In genomic region chr3:146812041-146812878, GRCm38 (mm10) we compare ENCODE assay signal across 8 mouse cellular contexts. TPM values are rescaled to one million over a fixed set of nuclear protein-coding genes. Genes with fewer than 3 reads are reported as not detected.
DNase-seq lines count a peak whose midpoint lies in the region; ATAC-seq lines count a peak whose summit lies in the region.

No protein-coding gene starts in this region.

- H3K36me3 ChIP-seq in heart, embryonic 16.5 days (ENCODE audit: control insufficient read depth, insufficient read depth): no peaks in the 10 kb centered on the region
- no peaks in the 10 kb centered on the region for H3K36me3 ChIP-seq in limb, embryonic 11.5 days (ENCODE audit: control insufficient read depth, insufficient read depth, low read length)
- no peaks in the 10 kb centered on the region for H3K36me3 ChIP-seq in midbrain, embryonic 14.5 days (ENCODE audit: control insufficient read depth, insufficient read depth, low read length)

- peak; percentile 73 for DNase-seq in gastrocnemius, postnatal 10 days
- no peak for DNase-seq in gastrocnemius, adult 18-20 months (ENCODE audit: low spot score)
- no peak for DNase-seq in limb, embryonic 11.5 days (ENCODE audit: low spot score)
- DNase-seq in midbrain, embryonic 14.5 days: peak; percentile 68
- no peak for DNase-seq in thymus, postnatal 4 days

- under 1% methylated on average over 48 of the region's 60 CpGs for WGBS in heart, embryonic 16.5 days
- whole genome bisulfite sequencing in limb, embryonic 11.5 days: 1% methylated on average over 55 of the region's 60 CpGs
- 1% methylated on average over 60 of the region's 60 CpGs for WGBS in midbrain, embryonic 14.5 days

- H3K4me3 ChIP-seq in brown adipose tissue, adult 24 weeks (ENCODE audit: insufficient read depth, low read depth, low read length): peak overlapping the region; percentile 87
- peak overlapping the region; percentile 97 for H3K4me3 ChIP-seq in heart, embryonic 16.5 days (ENCODE audit: low read length)
- H3K4me3 ChIP-seq in limb, embryonic 11.5 days (ENCODE audit: low read depth, low read length): peak overlapping the region; percentile 97
- H3K4me3 ChIP-seq in midbrain, embryonic 14.5 days (replicated peaks; ENCODE audit: low read depth, low read length): peak overlapping the region; percentile 97

- H3K4me2 ChIP-seq in heart, embryonic 16.5 days (ENCODE audit: low read depth, low read length): peak overlapping the region; percentile 89
- H3K4me2 ChIP-seq in limb, embryonic 11.5 days (ENCODE audit: low read depth, severe bottlenecking): peak overlapping the region; percentile 82
- H3K4me2 ChIP-seq in midbrain, embryonic 14.5 days (ENCODE audit: low read length): peak overlapping the region; percentile 84

- peak overlapping the region; percentile 44 for H3K27ac ChIP-seq in brown adipose tissue, adult 24 weeks (replicated peaks; ENCODE audit: low read depth, low read length)
- peak overlapping the region; percentile 96 for H3K27ac ChIP-seq in heart, embryonic 16.5 days (ENCODE audit: low read length)
- H3K27ac ChIP-seq in limb, embryonic 11.5 days (replicated peaks; ENCODE audit: low read depth, low read length): peak overlapping the region; percentile 74
- H3K27ac ChIP-seq in midbrain, embryonic 14.5 days (replicated peaks; ENCODE audit: low read depth, low read length): peak overlapping the region; percentile 96

- no peaks in the 10 kb centered on the region for H3K27me3 ChIP-seq in heart, embryonic 16.5 days (ENCODE audit: control insufficient read depth, insufficient read depth, low read length)
- no peaks in the 10 kb centered on the region for H3K27me3 ChIP-seq in limb, embryonic 11.5 days (ENCODE audit: control insufficient read depth, insufficient read depth, low read length)
- no peaks in the 10 kb centered on the region for H3K27me3 ChIP-seq in midbrain, embryonic 14.5 days (ENCODE audit: control insufficient read depth, insufficient read depth, low read length)

- H3K9ac ChIP-seq in heart, embryonic 16.5 days (ENCODE audit: low read length): peak overlapping the region; percentile 99
- peak overlapping the region; percentile 94 for H3K9ac ChIP-seq in limb, embryonic 11.5 days (ENCODE audit: low read length)
- peak overlapping the region; percentile 93 for H3K9ac ChIP-seq in midbrain, embryonic 14.5 days (replicated peaks; ENCODE audit: low read length)

- peak; percentile 31 for ATAC-seq in CD4-positive, CD25-positive, alpha-beta regulatory T cell, adult 4 months
- peak; percentile 69 for ATAC-seq in heart, embryonic 16.5 days (replicated peaks; ENCODE audit: extremely low read depth, insufficient read depth, low FRiP score)
- peak; percentile 70 for ATAC-seq in limb, embryonic 11.5 days (ENCODE audit: insufficient number of reproducible peaks, low FRiP score, low TSS enrichment, low read depth)
- ATAC-seq in midbrain, embryonic 14.5 days (ENCODE audit: low FRiP score, low TSS enrichment): peak; percentile 79

- H3K4me1 ChIP-seq in brown adipose tissue, adult 24 weeks (ENCODE audit: control insufficient read depth, insufficient read depth, insufficient read length, low read length): no peaks in the 10 kb centered on the region
- peaks cover 12% of the 10 kb centered on the region for H3K4me1 ChIP-seq in heart, embryonic 16.5 days (ENCODE audit: control insufficient read depth, insufficient read depth, low read length)
- H3K4me1 ChIP-seq in limb, embryonic 11.5 days (ENCODE audit: control insufficient read depth, insufficient read depth, low read length): peaks cover 2% of the 10 kb centered on the region; the same call in 1 of the 2 replicates
- H3K4me1 ChIP-seq in midbrain, embryonic 14.5 days (ENCODE audit: control insufficient read depth, insufficient read depth, low read length): peaks cover 18% of the 10 kb centered on the region

- H3K9me3 ChIP-seq in heart, embryonic 16.5 days (replicated peaks; ENCODE audit: control insufficient read depth, low read length): no peaks in the 10 kb centered on the region
- H3K9me3 ChIP-seq in limb, embryonic 11.5 days (ENCODE audit: control insufficient read depth, low read length): no peaks in the 10 kb centered on the region
- H3K9me3 ChIP-seq in midbrain, embryonic 14.5 days (ENCODE audit: control insufficient read depth, low read length): no peaks in the 10 kb centered on the region

RNA-seq across cellular contexts. Expression of gene Prkacb, which starts 0.5 kb away (rescaled TPM):
- total RNA-seq in gastrocnemius, postnatal 10 days (2021): 10 to 100 TPM; 60.2 to 64.4 TPM
- 10 to 100 TPM; 40.0 to 49.3 TPM for total RNA-seq in gastrocnemius, adult 18-20 months (2021)
- 100 to 1,000 TPM; 121 to 154 TPM for polyA plus RNA-seq in CD4-positive, CD25-positive, alpha-beta regulatory T cell, adult 4 months (2017; shearing (Covaris generic))
- 31.6 and 32.9 TPM in 2 replicates for polyA plus RNA-seq in brown adipose tissue, adult 24 weeks (2012; ENCODE audit: insufficient read depth, insufficient read length, missing spikeins)
- 52.6 and 53.5 TPM in 2 replicates for polyA plus RNA-seq in heart, embryonic 16.5 days (2015; fragmentation: Nextera tagmentation; extraction: Ambion mirVana)
- 73.1 and 76.3 TPM in 2 replicates for polyA plus RNA-seq in limb, embryonic 11.5 days (2014; fragmentation: Nextera tagmentation; extraction: Ambion mirVana)
- 143 and 186 TPM in 2 replicates for polyA plus RNA-seq in midbrain, embryonic 14.5 days (2014; fragmentation: Nextera tagmentation; extraction: Ambion mirVana)

RNA-seq across cellular contexts. Expression of gene Ttll7, which starts 39.9 kb away (rescaled TPM):
- total RNA-seq in gastrocnemius, postnatal 10 days (2021): 10 to 100 TPM; 12.4 to 13.2 TPM
- total RNA-seq in gastrocnemius, adult 18-20 months (2021): 100 to 1,000 TPM in 1 of 2 experiments, 10 to 100 TPM in 1; 96.7 to 130 TPM
- polyA plus RNA-seq in CD4-positive, CD25-positive, alpha-beta regulatory T cell, adult 4 months (2017; shearing (Covaris generic)): not detected
- polyA plus RNA-seq in brown adipose tissue, adult 24 weeks (2012; ENCODE audit: insufficient read depth, insufficient read length, missing spikeins): 0.59 and 2.3 TPM in 2 replicates
- 1.2 and 1.4 TPM in 2 replicates for polyA plus RNA-seq in heart, embryonic 16.5 days (2015; fragmentation: Nextera tagmentation; extraction: Ambion mirVana)
- 1.7 and 2.3 TPM in 2 replicates for polyA plus RNA-seq in limb, embryonic 11.5 days (2014; fragmentation: Nextera tagmentation; extraction: Ambion mirVana)
- polyA plus RNA-seq in midbrain, embryonic 14.5 days (2014; fragmentation: Nextera tagmentation; extraction: Ambion mirVana): 8.4 and 10.2 TPM in 2 replicates

Comparison
In these comparisons a context has a peak if more than half of its experiments do, and no peak if none do; other contexts are left out.
1. DNase-seq: peak in gastrocnemius, postnatal 10 days (single experiment) and midbrain, embryonic 14.5 days (single experiment); none in gastrocnemius, adult 18-20 months (single experiment), limb, embryonic 11.5 days (single experiment) and thymus, postnatal 4 days (single experiment).
2. H3K27ac ChIP-seq: peak in every context shown above with its lines; median percentile 96 in heart, embryonic 16.5 days; 96 in midbrain, embryonic 14.5 days; 74 in limb, embryonic 11.5 days; 44 in brown adipose tissue, adult 24 weeks.
3. Peak in every context shown above with its lines, with median percentiles within 50 percentile points of each other: ATAC-seq, H3K4me3 ChIP-seq, H3K4me2 ChIP-seq and H3K9ac ChIP-seq.